Mouse (Mus musculus) megakaryocyte, embryonic 14.5 days (primary cell): ENCODE measurements around the gene E2f2.

ENCODE experiments used
- FLI1 ChIP-seq: IDR thresholded peaks from 2 replicates; pipeline ENCODE4 v1.6.1; 2012; ENCODE audit warnings: low read length, inconsistent platforms, mixed read lengths
- GATA1 ChIP-seq: IDR thresholded peaks from 3 replicates; pipeline ENCODE4 v1.6.1; 2012; ENCODE audit warnings: mixed read lengths, low read length, inconsistent platforms, borderline replicate concordance

DNA sequence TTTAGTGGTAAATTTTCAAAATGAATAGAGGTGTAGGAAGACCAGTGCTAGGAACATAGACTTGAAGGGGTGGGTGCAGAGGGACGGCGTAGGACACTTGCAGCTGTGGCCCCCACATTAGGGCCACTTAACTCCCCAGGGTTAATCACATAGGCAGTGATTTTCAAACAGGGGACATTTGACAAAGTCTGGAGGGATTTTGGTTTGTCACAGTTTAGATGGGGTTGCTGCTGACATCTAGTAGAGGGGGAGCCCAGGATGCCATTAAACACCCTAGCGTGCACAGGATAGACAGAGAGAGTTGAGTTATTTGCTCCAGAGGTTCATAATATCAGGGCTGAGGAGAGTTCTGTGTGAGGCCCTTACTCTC is 48.4 kb upstream of the E2f2 start:
- no peak for TF ChIP-seq GATA1
- TF ChIP-seq FLI1, result no peak
